Mouse (Mus musculus) MEL-GATA-1-ER (cell line): ENCODE results near the gene Abi3.
"Not testable (repeated sequence)": the region's sequence is repeated elsewhere in the genome, so short reads cannot be mapped to it uniquely, and the experiment has no call there.

Experiments
- DNase-seq: peaks from one replicate; pipeline ENCODE4 v3.0.0-alpha.2; 2012; ENCODE audit warnings: low read depth; ENCODE audit errors: extremely low read depth

Abi3 gene

DNA sequence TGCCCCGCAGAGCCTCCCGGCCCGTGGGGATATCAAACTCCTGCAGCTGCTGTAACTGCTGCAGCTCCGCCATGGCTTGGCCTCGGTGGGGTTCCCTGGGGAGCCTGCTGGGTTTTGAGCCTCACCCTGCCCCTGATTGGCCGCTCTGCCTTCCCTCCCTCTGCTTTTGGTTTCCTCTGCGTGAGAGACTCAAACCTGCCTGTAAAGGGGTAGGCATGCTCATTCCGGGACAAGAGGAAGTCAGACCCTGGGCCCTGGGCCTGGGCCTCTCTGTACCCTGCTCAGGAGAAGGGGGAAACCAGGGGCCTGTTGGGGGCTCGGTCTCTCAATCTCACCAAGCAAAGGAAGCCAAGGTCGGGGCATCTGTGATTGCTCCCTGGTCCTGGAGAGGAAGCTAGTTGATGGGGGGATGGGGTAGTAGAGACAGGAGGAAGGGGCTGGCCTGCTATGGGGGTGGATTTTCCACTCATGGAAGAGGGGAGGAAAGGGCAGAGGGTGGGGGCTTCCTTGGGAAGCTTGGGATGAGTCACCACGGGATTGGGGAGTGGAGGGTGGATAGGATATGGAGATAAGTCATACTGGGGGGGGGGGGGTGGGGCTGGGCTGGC is at the start of gene Abi3:
Abi3 (minus strand) TSS at position 403 of the 608 bp plus-strand sequence.
- no peak for DNase-seq

DNA sequence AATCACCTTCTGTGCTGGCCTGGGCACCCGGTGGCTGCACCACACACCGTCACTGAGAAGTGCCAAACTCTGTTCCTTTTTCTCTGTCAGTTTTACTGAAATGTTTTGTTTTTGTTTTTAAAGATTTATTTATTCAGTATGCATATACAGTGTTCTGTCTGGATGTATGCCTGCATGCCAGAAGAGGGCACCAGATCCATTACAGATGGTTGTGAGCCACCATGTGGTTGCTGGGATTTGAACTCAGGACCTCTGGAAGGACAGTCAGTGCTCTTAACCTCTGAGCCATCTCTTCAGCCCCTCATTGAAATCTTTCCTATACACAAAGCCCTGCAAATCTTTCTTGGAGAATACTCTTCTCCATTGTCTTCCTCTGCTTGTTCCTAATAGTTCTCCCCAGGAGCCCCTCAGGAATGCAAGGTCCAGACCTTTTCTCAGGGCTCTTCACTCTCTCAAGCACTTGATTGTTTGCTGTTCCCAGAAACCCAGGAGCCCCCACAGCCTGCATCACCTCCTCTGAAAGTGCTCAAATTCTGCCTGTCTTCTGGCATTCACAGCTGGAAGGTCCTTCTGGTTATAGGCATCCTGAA is 48.3 kb upstream of the Abi3 start:
- DNase-seq: no peak

DNA sequence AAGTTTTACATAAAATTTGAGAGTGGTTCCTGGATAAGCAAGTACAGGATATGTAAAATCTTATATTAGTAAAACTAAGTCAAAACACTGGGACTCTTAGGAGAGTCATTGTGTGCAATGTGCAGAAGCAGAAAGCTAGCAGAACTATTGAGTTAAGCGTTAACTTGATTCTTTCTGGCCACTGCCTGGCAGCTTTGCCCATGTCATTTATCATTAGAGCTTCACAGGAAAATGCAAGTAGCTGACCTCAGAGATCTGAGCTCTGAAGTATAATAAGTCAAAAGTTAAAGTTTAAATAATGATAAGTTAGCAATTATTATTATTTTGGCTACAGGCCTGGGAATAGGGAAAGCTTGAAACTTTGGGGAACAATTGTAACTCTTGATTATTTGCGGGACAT is 37.6 kb upstream of the Abi3 start:
- not testable (repeated sequence) for DNase-seq

DNA sequence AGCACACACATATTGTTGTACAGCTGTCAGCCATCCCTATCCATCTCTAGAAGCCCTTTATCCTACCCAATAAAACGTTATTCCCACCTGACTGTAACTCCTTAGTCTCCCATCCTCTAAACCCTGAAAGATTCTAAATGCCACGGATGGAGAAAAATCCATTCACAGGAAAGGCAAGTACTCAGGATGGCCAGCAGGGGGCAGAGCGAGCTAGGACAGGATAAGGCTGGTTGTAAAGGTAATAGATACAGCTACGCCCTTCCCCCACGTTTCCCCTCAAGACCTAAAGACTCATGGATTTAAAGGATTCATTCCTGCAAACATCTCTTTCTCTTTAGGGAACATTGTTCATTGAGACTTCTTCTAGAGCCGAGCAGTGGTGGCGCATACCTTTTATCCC is 34.0 kb upstream of the Abi3 start:
- DNase-seq: peak; percentile 55

DNA sequence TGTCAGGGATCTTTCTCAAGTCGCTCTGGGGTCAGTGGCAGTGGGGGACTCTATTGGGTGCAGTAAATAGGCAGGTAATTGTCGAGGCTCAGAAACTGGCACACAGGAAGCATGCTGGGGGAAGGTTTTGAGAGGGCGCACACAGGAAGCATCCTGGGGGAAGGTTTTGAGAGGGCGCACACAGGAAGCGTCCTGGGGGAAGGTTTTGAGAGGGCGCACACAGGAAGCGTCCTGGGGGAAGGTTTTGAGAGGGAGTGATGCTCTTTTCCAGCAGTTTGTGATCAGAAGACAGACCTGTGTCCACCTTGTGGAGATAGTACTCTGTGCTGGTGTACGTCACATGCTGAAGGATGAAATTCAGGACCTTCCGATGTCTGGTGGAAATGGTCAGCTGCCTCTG is 33.5 kb upstream of the Abi3 start:
- peak; percentile 35 for DNase-seq

DNA sequence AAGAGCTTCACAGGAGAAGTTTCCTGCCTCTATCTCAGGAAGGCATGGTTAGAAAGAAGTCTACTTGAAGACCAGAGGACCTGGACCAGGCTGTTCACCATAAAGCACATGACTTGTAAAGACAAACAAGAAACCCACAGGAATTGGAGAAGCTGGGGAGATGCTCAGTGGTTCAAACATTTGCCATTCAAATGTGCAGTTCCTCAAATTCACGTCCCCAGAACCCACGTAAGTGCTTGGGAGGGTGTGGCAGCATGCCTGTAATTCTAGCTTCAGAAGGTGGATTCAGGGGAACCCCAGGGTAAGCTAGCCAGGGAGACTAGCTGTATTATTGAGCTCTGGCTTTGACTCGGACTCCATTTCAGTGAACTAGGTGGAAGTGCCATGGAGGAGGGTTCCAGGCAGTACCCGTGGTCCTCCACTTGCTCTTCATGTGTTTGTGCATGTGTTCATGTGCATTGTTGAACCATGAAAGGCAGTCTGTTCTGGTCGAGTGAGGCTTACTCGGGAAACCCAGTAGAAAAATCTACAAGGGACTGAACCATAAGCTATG is 27.7 kb upstream of the Abi3 start:
- DNase-seq: peak; percentile 39

DNA sequence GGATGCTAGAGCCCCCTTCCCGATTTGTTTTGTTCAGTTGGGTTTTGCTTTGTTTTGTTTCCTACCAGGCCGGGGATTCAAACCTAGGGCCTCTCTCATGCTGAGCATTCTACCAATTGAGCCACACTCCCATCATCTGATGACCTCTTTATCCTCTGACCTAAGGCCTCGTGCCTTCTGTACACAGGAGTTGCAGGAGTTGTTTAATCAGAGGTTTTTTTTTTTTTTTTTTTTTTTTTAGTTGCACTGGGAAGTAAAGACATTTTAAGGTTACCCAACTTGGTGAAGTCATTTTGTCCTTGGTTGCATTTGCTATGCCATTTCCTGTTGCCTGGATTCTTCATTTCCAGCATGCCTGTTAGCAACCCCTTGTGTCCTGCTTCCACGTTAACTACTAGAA is 27.2 kb upstream of the Abi3 start:
- no peak for DNase-seq

DNA sequence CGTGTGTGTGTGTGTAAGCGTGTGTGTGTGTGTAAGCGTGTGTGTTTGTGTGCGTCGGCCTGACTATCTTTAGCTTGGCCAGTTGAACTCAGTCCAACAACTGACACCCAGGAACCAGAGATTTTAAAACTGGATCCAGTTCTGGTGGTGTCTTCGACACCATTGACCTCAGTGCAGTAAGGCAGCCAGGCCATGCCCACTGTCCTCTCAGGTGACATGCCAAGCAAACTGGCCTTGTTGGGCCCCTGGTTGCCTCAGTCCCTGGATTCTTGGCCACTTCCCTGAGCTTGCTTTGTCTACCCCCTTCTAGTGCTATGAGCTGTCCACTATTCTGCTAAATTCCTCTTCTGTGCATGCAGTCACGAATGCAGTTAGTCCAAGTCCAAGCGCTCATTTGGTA is 19.1 kb upstream of the Abi3 start:
- DNase-seq: no peak

DNA sequence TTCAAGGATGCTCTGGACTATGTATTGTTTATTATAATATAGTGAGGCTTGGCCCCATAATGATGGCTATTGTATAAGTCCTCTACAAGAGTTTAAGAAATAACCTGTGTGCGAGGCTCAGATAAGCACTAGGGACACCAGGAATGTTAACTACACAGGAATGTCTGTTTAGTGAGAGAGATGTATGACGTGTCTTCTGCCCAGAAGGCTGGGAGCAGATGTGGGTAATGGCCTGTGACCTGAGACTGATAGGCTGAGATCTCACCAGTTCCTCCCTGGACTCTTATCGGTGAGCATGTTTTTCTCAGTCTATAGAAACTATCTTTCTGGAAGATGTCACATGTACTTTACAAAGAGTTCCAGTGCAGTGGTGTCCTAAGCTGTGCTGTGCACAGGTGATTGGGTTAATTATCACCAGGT is 17.8 kb upstream of the Abi3 start:
- peak; percentile 40 for DNase-seq

DNA sequence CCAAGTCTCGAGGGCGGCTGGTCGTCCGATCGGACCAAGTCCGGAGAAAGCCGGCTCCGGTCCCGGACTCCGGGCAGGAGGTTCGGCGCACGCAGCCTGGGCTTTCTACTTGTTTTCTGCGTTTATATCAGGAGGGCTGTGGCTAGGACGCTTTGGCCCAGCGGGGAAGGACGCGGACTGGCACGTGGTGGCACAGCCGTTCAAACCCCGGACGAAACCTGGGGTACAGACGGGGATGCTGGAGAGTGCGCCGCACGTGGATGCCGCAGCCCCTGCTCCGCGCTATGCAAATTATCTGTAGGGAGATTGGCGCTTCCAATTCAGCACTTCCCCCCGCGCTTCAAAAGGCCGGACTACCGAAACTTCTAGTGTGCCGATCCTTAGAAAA is 17.2 kb upstream of the Abi3 start:
- DNase-seq: peak; percentile 66

DNA sequence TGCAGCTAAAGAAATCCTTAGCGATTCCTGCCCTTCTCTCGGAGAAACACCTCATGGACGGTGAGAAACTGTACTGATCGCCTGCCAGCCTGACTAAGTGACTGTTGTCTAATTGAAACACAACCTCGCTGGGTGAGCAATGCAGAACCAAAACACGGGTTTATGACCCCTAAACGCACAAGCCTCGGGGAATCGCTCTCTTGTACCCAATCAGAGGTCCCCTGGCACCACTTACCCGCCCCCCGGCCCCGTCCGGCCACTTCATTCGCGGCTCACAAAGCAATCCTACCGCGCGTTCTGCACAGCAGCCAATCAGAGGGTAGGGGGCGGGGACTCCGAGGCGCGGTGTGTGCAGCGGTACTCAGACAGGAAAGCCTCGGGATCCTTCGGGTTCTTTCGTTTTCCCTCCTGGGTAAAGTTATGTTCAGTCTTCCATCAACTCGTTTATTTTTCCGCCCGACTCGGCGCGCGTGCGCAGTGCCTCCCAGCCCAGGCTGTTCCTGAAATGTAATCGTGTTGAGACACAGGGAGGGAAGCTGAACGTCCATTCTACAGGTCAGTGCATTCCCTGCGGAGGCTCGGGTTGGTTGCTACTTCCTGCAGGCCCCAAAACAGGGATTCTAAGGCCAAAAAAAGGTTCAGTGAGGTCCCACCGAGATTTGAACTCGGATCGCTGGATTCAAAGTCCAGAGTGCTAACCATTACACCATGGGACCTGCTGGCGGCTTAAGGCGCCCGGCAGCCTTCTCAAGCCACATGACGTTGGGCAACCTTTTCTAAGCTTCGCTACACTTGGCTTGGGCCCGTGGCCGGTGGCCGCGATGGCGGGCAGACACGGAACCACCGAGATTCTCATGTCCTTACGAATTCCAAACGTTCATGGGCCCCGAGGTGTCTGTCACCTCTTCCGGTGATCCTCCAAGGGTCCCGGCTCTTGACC is 16.5 kb upstream of the Abi3 start:
- DNase-seq: peak; percentile 96

DNA sequence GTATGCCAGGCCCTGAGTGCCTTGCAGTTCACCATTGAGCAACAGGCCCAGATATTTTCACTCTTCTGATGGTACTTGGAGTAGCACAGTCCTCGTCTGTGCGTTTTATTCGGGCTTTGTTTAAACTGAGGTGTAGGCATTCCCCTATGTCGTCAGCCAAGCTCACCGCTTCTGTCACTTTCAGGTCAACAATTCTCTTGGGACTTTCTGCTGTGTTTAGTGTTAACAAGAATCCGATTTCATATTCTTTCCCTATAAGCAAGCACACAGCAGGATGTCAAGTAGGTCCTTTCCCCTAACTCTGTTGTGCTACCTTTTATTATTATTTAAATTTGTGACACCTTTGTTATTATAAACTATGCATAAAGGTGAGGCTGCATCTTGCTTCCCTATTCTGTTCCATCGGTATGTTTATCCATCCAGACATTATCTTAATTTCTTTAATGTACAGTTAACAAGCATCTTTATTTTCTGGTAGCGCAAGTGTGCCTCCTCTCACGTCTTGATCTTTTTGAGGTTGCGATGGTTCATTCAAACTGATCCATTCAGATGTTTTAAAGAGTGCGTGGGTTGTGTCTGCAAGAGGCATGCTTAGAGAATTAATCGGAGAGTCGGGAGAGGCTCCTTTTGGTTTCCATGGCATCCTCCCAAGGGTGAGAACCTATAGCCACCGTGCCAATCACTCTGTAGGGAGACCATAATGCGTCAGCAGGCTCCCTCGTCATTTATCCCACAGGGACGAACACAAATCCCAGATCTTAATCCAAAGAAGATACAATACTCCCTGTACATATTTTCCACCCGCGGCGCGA is 15.6 kb upstream of the Abi3 start:
- peak; percentile 19 for DNase-seq

DNA sequence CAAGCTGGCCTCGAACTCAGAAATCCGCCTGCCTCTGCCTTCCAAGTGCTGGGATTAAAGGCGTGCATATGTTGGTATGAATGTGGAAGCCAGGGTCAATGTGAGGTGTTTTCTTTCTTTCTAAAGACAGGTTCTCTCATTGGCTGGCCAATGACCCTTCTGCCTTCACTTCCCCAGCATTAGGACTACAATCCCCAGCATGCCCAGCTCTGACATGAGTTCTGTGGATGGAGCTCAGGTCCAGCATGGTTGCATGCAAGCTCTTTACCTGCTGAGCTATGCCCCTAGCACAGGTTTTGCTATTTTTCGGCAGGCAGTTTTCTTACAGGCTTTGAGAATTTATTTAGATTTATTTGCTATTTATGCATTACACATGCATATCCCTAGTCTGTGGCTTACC is 15.0 kb upstream of the Abi3 start:
- no peak for DNase-seq

DNA sequence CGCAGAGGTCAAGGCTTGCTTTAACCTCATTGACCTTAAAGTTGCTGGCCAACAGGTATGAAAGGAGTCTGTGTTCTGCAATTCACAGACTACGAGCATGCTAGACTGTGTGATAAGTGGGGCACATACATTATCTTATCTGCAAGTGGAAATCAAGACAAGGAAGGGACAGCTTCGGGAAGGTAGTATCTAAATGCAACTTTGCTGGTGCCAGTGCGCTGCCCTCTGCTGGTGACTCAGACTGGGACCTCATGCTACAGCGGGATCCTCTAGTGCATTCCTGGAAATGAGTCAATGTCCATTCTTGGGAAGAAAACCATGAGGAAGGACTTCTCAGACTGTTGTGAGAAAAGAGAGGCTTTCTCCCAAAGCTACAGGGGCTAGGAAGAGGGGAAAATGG is 11.4 kb upstream of the Abi3 start:
- DNase-seq: no peak

DNA sequence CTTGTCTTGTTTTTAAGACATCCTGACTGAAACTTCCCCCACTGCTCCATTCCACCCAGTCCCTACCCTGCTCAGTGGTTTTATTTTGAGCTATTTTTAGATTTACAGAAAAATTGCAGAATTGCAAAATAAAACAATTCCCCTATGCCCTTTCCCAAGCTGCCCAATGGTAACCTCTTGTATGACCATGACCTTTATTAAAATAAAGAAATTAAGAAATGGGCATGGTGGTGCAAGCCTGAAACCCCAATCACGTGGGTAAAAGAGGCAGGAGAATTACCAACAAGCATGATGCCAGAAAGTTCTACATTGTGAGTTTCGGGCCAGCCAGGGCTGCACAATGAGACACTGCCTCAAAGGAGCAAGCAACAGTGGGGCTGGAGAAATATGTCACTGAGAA is 8.6 kb upstream of the Abi3 start:
- DNase-seq: no peak

DNA sequence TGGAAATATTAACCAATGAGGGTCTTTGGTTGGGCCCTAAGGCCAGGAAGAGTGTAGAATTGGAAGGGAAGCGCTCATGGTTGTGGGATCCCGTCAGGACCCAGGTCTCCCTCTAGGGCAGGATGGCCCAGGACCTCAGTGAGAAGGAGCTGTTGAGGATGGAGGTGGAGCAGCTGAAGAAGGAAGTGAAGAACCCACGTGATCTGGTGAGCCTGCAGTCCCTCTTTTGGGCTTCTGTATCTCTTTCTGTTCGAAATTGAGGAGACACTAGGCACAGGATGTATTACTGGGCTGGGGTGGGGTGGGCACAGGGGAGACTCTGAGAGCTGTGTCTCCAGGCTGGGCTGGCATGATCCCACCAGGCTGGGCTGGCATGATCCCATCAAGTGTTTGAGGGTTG is 2.7 kb upstream of the Abi3 start:
- no peak for DNase-seq

DNA sequence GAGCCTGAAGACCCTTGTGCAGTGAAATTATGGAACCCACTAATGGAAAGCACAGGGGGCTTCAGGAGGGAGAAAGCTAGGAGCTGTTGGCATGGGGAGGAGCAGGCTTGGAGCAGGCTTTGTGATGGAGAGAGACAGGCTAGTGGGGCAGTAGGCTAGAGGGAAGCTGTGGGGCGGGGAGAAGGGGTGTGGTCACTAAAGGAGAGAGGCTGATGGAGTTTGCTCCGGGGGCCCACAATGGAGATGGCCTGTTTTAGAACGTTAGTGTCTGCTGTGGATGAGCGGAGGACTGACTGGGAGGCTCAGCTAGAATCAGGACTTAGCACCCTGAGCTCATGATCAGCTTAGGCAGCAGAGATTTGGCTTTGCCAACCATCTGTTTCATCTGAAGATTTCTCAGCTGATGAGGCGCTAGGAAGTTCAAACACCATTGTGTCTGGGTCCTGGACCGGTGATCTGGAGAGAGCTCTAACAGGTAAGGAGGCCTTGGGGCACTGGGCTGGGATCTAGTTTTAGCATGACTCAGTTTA is 1.2 kb upstream of the Abi3 start:
- no peak for DNase-seq

DNA sequence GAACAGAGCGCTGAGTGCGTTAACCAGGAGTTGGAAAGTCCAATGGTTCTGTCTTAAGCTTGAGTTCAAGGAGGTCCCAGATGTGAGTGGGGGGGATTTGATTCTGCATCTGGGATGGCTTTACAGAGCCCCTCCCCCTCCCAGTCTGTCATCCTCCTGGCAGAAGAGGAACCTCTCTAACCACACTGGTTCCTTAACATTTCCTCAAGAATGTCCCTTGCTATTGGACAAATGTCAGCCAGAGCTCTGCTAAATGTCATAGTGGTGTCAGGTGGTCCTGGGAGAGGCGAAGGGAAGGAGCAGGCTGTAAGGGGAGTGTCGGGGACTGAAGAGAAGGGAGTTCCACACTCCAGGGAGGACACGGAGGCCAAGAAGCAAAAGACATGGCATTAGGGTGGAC is 677 bp upstream of the Abi3 start:
- peak; percentile 54 for DNase-seq

DNA sequence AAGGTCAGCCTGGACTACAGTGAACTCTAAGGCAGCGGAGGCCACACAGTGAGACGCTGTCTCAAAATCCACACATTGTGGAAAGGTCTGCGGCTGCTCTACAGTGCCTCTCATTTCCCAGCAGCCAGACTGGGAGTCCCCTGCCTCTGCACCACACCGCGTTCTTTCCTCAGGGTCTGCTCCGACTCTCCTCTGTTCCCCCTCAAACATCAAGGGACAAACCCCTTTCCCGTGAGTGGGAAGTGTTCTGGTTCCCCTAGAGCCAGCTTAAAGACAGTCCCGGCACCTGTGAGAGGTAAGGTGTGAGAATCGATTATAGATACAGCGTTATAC is 812 bp downstream of the Abi3 start:
- DNase-seq: no peak

DNA sequence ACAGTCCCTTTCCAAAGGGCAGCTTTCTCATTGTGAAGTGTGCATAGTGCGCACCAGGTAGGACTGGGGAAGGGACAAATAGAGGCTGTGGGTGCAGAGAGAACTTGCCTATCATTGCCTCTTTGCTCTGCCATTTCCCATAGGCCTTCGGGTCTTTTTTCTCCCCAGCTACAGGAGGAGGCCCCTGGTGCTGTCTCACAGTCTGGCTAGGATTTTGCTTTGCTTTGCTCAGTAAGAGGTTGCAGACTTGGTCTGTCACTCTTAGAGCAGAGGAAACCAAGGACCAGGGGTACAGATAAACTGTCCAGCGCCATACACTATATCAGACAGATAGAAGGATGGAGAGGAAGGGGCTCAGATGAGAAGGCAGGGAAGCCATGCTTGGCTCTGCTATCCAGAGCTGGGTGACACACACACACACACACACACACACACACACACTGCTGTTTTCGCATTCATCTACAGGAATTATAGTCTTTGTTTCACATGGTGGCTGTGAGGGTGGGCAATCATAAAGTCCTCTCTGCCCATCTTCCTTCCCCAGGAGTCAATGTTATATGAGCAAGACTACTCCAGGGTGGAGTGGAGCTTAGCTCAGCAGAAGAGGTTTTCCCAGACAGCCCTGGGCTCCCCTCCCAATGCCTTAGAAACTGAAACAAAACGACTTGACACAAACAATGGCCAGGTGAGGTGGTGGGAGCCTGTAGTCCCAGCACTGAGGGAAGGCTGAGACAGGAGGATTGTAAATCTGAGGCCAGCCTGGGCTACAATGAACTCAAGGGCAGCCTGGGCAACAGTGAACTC is 1.4 kb downstream of the Abi3 start:
- DNase-seq: no peak
